Mouse (Mus musculus) CH12F3 (cell line): ENCODE measurements at regions not wholly inside any gene's neighbourhood (a gene's known extent, or its start where the extent isn't known, plus 50 kb on each side); places are given as distances from the start of the nearest gene placed in this dataset.
"Not testable (repeated sequence)": the region's sequence is repeated elsewhere in the genome, so short reads cannot be mapped to it uniquely, and the experiment has no call there.

Source experiments
- in situ Hi-C: fragments of 300-500 bp; cut with MboI; formaldehyde crosslinking; loops from 2 replicates; pipeline ENCODE4 v1.14.3; 2020; ENCODE audit warnings: low sequenced_read_pairs

GRCm38 (mm10) chr16:30795501-30795904 is 196.0 kb downstream of the Fam43a start:
- in situ Hi-C loops: no loop called here

GRCm38 (mm10) chr16:30796103-30796502 is 196.6 kb downstream of the Fam43a start:
- in situ Hi-C loops: no loop called here

DNA sequence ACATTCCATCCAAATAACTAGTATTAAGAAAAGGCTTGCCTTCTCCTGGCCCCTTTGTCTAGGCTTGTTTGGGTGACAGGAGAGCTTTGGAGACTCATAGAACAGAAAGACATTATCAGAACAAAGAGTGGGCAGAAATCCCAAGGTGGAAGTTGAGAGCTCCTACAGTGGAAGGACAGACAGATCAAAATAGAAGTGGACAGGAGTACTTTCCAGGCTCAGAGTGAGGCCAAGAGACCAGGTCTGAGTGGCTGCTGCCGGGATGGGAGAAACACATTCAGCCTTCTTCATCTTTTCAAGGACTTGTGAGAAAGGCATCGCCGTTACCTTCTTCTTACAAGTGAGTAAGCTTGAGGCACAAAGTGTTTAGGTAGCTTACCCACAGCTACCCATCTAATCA is 197.5 kb downstream of the Fam43a start:
- in situ Hi-C loops: no loop called here

- in situ Hi-C loops: no loop called here
These were observed 198.5 kb downstream of the Fam43a start for GRCm38 (mm10) chr16:30797973-30798471.

DNA sequence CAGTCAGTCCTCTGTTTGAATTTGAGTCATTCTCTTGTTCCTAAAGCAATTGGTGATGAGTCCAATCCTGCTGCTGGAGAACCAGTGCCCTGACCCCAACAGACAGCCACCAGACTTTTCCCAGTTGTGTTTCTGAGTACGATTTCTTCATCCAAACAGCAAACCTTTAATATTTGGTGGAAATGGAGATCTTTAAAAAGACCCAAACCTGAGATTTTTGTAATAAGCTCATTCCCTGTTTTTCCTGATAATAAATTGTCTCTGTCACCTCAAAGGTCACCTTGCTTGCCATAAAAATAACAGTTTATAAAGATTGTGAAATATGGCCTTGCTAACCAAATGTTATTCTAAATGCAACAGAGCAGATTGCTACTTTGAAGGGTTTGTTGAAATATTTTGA is 199.0 kb downstream of the Fam43a start:
- in situ Hi-C loops: no loop called here

GRCm38 (mm10) chr16:30799699-30800483 is 200.4 kb downstream of the Fam43a start:
- in situ Hi-C loops: no loop called here

- in situ Hi-C loops: no loop called here
These were observed 204.5 kb downstream of the Fam43a start for GRCm38 (mm10) chr16:30804018-30804417.

DNA sequence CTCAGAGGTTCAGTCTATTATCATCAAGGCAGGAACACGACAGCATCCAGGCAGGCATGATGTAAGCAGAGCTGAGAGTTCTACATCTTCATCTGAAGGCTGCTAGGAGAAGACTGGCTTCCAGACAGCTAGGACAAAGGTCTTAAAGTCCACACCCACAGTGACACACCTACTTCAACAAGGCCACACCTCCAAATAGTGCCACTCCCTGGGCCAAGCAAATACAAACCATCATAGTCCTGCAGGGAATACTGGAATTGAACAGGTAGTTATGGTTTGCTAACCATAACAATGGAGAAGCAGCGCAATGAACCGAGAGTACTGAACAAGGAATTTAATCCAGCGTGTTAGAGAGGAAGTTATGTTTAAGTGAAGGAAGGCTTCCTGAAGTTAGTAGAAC is 206.7 kb downstream of the Fam43a start:
- in situ Hi-C loops: not testable (repeated sequence)

GRCm38 (mm10) chr16:30818541-30819120 is 219.1 kb downstream of the Fam43a start:
- in situ Hi-C loops: no loop called here

DNA sequence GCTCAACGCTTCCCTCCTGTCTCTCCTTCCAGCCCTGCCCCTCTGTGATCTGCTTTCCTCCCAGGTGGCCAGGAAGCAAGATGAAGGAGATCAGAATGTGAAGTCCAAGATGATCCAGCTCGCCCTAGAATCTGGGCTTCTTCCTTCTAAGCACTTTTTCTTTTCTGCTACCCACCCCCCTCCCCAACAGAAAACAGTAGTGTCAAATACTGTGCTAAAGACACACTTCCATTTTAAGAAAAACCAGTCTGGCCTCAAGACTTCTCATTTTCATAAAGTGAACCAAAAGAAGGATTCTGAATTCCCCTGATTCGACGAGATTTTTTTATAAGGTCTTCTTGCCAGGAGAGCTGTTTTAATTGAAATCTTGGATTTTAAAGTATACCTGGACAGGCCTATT is 219.8 kb downstream of the Fam43a start:
- in situ Hi-C loops: no loop called here

DNA sequence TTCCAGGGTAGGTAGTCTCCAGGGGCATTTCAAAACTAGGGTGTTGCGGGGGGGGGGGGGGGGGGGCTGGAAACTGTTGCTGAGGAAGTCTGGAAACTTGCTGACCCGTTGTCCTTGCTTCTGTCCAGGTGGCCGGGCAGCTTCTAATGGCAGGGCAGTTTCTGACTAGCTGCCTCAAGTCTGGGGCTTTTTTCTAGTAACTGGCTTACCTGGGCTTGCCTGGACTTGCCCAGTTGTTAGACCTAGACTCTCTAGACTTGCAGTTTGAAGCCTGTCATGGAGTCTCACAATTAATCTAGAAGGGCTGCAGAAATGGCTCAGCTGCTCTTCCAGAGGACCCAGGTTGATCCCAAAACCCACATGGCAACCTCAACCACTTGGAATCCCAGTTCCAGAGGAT is 220.7 kb downstream of the Fam43a start:
- in situ Hi-C loops: no loop called here

- in situ Hi-C loops: no loop called here
These were observed 221.2 kb downstream of the Fam43a start for GRCm38 (mm10) chr16:30820761-30821160.

DNA sequence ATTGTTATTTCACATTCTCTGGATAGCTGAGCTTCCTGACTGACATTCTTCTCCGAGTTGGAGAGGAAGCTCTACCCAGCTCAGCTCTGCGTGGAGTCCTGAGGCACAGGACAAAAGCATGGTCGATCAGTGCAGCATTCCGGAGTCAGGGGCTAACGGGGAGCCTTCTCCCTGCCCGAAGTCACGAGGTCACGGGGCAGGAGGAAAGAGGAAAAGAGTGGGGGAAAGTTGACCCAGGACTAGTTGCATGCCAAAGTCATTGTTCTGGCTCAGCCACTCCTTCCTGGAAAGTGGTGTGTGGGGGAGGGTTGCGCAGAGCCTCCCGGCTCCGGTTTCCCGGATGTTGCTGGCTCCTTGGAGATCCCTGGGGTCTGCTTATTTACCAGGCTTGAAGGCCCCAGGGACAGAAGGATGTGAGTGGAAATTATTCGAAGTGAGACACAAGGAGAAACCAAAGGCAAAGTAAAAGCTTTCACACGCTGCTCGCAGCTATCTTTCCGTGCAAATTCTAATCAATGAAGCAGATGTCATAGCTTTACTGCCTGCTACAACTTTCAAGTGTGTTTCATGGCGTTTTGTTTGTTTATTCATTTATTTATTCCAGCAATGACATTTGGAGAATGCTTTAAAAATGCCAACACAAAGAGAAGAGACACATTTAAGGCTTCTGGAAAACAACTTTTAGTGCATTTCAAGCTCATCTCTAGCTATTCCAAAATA is 221.8 kb downstream of the Fam43a start:
- in situ Hi-C loops: no loop called here

DNA sequence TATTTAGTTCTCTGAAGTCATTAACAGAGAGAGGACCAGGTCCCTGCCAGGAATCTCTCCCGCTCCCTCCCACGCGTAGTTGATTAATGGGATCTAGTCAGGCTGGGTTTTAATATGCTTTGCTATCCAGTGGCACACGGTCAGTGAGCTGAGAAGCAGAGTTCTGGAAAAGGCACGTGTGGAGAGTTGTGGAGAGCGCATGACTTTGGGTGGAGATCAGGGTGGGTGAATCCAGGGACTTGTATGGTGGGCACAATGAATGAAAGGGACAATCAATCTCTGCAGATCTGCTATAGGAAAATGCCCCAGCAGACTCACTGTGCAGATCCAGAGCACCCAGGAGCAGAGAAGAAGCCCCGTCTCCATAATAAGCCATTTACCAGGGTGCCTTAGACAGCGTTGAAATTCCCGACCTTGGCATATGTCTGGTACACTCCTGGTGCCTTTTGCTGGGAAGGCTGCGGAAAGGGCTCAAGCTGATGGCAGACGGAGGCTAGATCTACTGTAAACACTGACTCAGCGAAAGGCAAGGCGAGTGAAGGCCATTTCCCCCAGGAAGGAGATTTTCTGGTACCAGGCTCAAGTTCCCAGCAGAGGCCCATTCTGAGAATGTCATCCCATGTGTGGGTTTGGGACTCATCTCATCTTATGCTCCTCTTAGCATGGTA is 222.5 kb downstream of the Fam43a start:
- in situ Hi-C loops: no loop called here

DNA sequence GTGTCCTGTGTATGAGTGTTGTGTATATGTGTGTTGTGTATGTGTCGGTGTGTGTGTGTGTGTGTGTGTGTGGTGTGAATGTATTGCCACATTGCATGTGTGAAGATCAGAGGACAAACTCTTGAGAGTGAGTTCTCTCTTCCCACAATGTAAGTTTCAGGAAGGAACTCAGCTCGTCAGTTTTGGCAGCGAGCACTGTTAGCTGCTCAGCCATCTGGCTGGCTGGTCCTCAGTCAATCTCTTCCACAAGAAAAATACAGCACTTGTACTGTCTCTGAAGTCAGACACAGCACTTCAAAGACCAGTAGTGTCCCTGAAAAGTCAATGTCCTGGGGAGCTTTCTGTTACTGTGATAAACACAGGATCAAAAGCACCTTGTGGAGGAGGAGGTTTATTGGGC is 226.6 kb downstream of the Fam43a start:
- in situ Hi-C loops: no loop called here

DNA sequence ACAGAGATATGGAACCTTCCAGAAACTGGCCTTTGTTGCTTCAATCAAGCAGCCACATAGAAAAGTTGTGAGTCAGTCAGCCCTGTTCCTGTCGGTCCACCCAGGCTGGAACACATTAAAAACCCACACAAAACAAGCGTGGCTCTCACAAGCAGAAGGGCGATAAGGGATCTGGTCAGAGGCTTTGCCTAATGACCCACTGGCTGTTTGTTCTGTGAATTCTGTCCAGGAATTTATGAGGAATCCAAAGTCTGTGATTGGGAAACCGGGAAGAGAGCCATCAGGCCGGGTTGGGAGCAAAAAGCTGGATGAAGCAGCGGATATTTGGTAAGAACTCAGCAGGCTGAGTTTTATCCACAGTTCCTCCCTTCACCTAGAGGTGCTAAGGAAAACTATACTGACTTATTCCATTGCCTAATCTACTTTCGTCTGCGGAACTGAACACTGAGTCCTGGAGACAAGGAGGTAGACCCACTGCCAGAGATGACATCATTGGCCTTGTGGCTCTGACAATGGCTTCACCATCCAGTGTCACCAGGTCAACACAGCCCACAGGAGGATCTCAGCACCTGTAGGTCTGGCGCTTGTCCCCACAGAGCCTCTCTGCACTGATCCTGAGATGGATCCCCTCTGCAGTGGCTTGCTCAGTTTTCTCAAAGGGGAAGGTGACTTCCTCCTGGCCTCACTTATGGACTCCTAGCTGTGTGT is 228.5 kb downstream of the Fam43a start:
- in situ Hi-C loops: no loop called here

GRCm38 (mm10) chr16:30834561-30834960 is 235.0 kb downstream of the Fam43a start:
- in situ Hi-C loops: no loop called here

DNA sequence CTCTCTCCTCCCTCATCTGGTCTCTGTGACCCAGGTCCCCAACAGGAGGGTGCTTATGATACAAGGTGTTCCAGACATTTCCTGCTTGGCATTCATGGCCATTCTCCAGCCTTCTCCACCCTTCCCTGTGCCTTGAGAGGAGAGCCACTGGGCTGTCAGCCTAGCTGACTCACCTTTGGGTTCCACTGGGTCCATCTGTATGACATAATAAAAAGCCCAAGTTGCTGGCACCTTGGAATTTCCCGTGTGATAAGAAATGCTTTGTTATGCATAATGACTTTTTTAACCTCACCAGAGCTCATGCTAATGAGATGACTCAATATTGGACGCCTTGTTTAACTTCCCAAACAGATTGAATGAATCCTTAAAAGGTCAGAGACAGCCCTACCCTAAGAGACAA is 236.2 kb downstream of the Fam43a start:
- in situ Hi-C loops: no loop called here

DNA sequence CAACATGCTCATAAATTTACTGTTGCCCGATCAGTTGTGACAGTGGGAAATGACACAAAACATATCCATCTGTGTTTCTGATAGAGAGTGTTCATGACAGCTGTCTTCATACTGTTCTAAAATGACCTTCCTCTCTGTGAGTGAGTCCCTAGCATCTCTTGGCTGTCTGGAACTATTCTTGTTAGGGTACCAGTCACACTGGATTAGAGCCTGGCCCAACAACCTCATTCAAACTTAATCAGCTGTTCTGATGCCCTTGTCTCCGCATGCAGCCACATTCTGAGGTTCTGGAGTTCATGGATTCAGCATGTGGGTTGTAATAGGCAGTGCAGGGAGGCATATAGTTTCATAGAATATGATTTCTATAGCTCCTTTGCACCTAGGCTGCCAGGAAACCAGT is 238.4 kb downstream of the Xxylt1 start:
- in situ Hi-C loops: no loop called here

DNA sequence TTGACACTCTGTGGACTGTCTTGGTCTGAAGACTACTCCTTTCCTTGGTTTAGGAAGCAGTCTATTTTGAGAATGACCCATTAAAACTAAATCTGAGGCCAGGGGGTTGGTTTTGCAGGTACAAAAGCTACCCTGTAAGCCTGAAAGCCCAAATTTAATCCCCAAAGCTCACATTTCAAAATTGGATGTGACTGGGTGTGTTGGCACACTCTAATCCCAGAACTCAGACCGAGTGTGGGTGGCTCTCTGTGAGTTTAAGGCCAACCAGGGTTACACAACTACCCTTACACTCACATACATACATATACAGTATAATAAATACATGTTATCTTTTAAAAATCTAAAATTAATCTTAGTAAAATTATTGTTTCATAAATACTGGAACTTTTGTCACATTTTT is 228.6 kb downstream of the Xxylt1 start:
- in situ Hi-C loops: no loop called here

- in situ Hi-C loops: no loop called here
These were observed 226.5 kb downstream of the Xxylt1 start for GRCm38 (mm10) chr16:30854716-30855115.
